Mouse (Mus musculus): ENCODE measurements around the gene Rdh16.
"Not testable (repeated sequence)": the region's sequence is repeated elsewhere in the genome, so short reads cannot be mapped to it uniquely, and the experiment has no call there.

Gene Rdh16

DNA sequence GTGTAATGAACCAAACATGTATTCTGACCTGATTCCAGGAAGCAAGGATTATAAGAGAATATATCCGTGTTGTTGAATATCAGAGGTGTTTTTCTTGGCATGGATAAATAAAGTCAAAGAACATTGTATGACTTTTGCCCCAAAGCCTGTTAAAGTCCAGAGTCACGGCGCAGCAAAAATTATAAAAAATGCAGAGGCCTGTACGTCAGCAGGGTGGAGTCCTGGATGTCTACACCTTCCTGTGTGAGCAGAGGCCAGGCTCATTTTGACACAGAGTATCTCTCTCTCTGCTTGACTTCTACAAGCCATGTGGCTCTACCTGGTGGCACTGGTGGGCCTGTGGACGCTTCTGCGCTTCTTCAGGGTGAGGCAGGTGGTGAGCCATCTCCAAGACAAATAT is at the start of gene Rdh16:
Gene Rdh16, plus strand, starts transcription at position 262 of the 400 bp plus-strand sequence.
- no peak for DNase-seq (ENCODE audit: low spot score in 2 of 2)

DNA sequence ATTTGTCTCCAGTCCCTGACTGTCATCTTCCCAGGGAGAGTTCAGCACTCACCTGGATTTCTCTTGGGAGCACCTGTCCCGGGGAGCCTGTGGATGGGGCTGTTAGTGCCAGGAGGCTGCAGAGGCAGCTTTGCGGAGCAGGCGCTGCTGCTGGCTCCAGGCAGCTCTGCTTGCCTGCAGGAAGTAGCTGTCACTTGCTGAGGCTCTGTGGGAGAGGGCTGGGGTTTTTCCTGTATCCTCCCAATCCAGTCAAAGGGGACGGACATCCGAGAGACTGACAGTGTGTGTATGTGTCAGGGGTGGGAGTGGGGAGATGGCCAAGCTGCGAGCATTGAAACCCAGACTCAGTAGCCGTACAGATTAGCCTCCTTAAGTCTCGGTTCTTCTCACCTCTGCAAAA is 49.4 kb upstream of the Rdh16 start, which contains the start of gene Gpr182:
Gene Gpr182, minus strand, starts transcription at position 185 of the 400 bp plus-strand sequence.
- DNase-seq (ENCODE audit: low spot score in 2 of 2): no peak

DNA sequence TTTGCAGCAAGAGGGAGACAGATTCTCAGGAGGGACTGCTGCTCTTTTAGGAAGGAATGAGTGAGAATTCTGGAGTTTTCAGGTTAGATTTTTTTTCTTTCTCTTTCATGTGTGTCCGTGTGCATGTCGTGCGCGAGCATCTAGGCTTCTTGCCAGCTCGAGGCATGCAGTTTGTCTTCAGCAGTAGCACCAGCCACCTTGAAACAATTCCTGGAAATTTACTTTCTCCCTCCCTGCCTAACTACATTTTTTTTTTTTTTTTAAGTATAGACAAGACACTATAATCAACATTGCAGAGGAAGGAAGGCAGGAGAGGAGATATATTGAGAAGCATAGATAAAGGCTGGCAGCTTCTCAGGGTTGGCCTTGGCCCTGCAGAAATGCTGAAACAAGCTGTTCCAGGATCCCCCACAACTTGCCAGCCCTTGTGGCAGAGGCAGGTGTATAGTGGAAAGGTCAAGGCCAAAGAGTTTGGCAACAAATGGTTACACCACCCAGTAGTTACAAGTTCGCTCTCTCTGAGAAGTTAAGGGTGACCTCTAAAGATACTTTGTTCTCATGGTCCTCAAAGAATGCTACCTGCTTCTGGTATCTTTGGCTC is 46.3 kb upstream of the Rdh16 start:
- no peak for DNase-seq (ENCODE audit: low spot score in 2 of 2)

DNA sequence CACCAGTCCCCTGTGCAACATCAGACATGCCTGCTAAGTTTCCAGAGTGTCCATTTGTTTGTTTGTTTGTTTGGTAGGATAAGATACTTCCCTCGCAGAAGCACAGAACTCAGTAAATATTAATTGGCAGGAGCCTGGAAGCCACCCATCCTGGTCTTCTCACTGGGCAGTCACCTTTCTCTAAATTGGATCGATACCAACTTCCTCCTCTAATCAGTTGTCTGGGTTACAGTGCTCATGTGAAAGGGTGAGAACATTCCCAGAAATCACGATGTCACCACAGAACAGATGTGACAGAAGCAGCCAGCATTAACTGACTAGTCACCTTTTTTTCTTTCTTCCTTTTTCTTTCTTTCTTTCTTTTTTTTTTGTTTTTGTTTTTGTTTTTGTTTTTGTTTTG is 45.7 kb upstream of the Rdh16 start:
- DNase-seq (ENCODE audit: low spot score in 2 of 2): no peak

DNA sequence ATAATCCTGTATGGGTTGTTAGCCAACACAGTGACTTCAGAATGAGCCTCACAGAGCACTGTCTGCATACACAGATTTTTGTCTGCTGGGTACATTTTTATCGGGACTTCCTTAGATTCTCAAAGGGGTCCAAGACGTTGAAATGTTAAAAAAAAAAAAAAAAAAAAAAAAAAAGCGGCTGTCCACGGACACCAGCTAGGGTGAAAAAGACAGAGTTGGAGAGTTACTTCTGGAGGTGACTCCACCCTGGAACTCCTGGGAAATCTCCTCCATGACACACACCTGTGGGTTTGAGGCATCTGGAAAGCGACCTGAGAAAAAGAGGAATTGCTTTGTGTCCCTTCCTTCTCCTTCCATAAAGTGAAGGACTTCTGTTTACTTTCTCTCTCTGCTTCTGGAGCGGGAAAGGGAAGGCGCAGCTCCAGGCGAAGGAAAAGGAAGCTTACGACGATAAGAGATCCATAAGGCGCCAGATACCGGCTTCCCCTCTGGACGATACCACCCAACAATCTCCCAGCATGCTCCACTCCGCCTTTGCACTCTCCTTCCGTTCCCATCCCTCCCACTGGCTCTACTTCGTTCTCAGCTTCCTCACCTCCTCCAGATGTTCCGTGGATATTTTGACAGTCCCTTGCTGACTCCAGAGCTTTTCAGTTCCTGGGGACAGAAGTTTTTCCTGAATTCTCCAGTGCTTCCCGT is 45.0 kb upstream of the Rdh16 start:
- DNase-seq (ENCODE audit: low spot score in 2 of 2): no peak

DNA sequence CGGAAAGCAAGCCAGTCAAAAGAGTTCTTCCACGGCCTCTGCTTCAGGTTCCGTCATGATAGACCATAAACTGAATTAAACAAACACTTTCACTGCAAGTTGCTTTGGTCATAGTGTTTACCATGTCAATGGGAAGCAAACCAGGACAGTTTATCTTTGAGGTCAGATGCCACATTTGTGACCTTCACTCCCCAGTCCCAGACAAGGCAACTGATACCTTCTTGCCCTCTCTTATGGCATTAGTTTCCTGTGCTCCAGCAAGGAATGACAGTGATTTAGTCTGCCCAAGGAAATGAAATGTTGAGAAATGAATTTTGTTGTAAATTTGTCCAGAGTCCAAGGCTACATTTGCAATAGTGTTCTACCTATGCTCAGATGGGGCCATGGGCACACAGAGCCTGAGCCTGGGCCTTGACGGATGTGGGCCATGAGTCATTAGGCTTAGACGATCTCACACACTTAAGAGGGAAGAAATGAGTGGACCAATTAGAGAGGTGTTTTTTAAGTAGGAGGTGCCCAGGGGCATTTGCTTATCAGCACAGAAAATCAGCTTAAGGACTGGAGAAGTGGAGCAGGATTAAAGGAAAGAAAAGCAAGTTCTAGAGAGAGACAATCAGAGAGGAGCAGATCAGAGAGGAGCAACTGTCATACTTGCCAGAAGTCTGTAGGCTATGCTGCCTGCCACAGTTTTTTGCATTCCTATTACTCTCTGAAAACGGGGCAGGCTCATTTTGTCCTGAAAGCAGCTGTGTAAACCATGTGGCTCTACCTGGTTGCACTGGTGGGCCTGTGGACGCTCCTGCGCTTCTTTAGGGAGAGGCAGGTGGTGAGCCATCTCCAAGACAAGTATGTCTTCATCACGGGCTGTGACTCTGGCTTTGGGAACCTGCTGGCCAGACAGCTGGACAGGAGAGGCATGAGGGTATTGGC is 41.5 kb upstream of the Rdh16 start, which contains the start of the genes Rdh1 and Rdh16f1:
Gene Rdh1, plus strand, starts transcription at position 541 of the 930 bp plus-strand sequence.
Gene Rdh16f1, plus strand, starts transcription at position 607 of the 930 bp plus-strand sequence.
- no peak for DNase-seq (ENCODE audit: low spot score in 2 of 2)

DNA sequence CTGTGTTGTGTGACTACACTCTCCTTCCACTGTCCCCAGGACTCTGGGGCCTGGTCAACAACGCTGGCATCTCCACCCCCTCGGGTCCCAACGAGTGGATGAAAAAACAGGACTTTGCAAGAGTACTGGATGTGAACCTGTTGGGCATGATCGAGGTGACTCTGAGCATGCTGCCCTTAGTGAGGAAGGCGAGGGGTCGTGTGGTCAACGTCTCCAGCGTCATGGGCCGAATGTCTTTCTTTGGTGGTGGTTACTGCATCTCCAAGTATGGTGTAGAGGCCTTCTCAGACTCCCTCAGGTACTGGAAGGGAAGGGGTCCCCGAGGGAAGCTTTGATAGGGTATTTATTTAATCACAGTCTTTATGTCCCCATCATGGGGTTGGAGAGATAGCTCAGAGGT is 38.0 kb upstream of the Rdh16 start:
- not testable (repeated sequence) for DNase-seq (ENCODE audit: low spot score in 2 of 2)

DNA sequence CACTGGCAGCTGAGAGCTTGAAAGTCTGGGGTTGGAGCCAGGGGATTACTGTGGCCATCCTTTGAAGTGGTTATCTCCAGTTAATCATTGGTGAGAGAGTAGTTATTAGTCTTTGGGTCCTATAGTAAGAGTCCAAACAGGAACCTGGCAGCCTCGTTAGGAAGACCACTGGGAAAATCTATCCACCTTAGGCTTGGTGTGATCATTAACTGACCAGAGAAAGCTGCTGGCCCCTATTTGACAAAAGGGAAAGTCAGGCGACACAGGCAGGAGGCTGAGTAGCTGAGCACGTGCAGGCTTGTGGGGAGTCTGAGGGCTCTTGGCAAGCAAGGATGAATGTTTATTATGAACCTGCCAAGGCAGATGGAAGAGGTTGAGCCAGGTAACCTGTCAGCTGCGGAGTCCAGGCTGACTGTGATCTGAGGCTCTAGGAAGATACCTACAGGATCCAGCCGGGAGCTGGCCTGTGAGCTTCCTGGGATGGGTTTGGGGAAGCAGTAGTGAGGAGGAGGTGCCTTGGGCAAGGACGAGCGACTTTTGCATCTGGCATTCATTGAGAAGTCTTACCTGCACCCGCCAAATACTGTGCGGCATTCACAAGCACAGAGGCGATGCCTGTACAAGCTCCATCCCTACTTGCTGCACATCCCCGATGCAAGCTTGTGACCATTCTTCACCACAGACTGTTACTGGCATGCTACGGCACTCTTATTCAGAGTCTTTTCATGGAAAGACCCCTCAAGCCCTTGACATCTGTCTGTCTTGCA is 36.9 kb upstream of the Rdh16 start:
- DNase-seq (ENCODE audit: low spot score in 2 of 2): no peak

DNA sequence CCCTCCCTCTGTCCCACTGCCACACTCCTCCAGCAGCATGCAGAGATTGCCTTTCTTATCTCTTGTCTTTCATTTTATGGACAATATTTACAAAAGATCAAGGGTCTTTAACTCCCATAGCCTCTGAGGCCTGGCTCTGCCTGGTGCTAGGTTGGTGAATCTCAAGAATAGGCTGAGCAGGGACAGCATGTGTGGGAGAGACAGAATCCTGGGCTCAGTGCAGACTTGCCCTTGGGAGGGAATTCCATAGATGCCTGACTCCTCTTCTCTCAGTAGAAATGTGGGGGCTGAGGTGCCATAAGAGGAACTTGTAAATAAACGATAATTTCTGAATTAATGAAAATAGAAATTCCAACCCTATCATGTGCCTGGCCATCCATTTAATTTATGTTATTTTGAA is 34.4 kb upstream of the Rdh16 start:
- no peak for DNase-seq (ENCODE audit: low spot score in 2 of 2)

DNA sequence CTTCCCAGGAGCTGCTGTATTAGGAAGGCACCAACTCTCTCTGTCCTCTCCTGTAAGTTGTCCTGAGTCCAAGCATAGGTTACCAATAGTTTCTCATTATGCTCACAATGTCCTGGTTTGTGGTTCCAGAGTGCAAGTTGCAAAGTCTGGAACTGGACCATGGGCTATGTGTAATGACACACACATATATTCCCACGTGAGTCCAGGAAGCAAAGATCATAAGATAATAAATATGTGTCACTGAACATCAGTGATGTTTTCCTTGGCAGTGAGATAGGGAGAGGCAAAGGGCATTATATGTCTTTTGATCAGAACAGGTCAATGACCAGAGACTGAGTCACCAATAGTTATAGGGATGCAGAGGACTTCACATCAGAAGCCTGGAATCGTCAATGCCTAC is 24.9 kb upstream of the Rdh16 start, which contains the start of gene Rdh9:
Gene Rdh9, plus strand, starts transcription at position 376 of the 400 bp plus-strand sequence.
- no peak for DNase-seq (ENCODE audit: low spot score in 2 of 2)

DNA sequence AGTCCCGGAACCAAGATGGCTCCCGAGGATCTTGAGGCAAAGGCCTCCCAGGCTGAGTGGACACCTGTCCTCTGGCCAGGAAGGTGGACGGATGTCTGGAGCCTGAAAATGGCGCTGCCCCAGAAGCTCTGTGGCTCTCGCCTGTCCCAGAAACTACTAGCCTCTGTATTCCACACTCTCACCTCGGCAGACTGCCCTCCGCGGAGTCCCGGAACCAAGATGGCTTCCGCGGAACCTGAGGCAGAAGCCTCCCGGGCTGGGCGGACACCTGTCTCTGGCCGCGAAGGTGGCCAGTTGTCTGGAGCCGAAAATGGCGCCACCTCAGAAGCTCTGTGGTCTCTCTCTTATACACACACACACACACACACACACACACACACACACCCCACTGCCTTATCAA is 18.6 kb upstream of the Rdh16 start:
- DNase-seq (ENCODE audit: low spot score in 2 of 2): not testable (repeated sequence)

DNA sequence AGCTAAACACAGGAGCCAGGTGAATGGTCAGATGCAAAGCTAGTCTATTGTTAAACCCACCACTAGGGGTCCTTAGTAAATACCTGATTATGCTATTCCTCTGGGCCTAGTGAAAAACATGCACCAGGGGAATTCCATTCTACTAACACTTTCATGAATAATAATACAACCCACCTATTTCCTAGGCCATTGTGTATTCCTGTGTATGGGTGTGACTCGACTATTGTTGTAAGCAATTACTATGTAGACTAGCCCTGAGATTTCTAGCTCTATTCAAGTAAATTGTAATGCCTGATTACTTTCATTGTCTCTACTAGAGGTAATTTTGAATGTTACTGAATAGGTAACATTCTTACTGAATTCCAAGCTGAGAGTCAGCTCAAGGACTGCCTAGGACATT is 15.5 kb upstream of the Rdh16 start:
- not testable (repeated sequence) for DNase-seq (ENCODE audit: low spot score in 2 of 2)

DNA sequence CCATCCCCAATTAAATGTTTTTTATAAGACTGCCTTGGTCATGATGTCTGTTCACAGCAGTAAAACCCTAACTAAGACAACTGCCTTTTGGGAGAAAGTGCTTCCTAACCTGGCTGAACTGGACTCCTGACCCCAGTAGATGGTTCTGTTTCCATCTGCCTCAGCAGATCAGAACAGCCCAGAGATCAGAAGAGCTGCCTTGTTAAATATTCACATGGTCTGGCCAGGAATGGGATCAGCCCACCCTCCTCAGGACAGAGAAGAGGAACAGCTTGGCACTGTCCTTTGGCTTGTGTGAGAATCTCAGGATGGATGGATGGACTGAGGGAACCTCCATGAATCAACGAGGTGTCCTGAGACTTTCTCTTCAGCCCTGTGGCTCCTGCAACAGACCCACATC is 1.7 kb upstream of the Rdh16 start:
- DNase-seq (ENCODE audit: low spot score in 2 of 2): no peak

DNA sequence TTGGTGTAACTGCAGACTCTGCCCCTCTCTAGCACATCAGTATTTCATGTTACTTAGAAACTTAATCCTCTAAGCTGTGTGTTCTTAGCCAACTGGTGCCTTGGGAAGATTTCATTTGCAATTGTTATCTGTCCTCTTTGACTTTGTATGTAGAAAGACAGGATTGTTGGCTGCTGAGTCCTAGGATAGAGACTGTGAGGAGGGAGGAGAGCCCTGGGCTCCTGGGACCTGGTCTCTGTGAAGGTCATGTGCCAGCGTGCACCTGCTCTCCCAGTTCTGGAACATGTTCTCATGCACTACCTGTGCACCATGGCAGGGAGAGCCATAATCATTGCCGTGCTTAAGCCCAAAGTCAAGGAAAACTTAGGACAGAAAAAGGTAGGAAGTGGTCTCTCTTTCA is 660 bp downstream of the Rdh16 start:
- DNase-seq (ENCODE audit: low spot score in 2 of 2): no peak

DNA sequence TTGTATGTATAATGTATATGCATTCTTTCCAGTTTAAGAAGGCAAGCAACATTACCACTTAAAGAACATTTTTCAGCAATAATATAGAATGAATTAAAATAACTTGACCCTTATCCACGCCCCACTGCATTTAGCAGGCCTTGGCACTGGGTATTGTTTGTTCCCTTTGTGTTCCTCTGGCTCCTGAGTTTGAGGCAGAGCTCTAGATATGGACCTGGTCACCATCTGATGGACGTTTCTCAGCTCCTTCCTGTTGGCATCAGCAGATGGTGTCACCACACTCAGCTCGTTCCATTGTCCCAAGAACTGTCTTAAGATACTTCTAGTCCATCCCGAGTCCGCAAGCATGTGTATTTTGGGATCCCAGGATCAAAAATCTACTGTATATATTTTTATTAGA is 1.3 kb downstream of the Rdh16 start:
- no peak for DNase-seq (ENCODE audit: low spot score in 2 of 2)

DNA sequence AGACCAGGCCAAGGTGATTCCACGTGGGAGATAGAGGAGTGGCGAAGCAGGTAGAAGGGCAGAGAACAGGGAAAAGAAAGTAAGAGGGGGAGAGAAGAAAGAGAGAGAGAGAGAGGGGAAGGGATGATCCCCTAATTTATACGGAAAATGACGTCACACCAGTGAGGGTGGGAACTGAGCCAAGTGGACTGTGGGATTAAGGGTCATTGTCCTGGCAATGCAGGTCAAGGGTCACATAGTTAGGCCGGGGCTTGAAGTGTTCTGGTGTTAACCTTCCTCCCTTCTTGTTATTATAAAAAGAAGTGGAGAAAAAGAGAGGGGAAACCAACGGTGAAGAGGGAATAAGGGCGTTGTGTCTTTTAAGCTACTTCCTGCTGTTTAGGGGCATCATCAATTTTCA is 3.5 kb downstream of the Rdh16 start:
- DNase-seq (ENCODE audit: low spot score in 2 of 2): no peak

DNA sequence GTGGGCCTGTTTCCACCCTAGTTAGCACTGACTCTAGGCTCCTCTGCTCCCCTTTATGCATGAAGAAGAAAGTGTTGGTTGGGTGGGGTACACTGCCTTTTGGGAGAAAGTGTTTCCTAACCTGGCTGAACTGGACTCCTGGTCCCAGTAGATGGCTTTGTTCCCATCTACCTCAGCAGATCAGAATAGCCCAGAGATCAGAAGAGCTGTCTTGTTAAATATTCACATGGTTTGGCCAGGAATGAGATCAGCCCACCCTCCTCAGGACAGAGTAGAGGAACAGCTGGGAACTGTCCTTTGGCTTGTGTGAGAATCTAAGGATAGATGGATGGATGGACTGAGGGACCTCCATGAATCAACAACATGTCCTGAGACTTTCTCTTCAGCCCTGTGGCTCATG is 14.9 kb downstream of the Rdh16 start:
- no peak for DNase-seq (ENCODE audit: low spot score in 2 of 2)

DNA sequence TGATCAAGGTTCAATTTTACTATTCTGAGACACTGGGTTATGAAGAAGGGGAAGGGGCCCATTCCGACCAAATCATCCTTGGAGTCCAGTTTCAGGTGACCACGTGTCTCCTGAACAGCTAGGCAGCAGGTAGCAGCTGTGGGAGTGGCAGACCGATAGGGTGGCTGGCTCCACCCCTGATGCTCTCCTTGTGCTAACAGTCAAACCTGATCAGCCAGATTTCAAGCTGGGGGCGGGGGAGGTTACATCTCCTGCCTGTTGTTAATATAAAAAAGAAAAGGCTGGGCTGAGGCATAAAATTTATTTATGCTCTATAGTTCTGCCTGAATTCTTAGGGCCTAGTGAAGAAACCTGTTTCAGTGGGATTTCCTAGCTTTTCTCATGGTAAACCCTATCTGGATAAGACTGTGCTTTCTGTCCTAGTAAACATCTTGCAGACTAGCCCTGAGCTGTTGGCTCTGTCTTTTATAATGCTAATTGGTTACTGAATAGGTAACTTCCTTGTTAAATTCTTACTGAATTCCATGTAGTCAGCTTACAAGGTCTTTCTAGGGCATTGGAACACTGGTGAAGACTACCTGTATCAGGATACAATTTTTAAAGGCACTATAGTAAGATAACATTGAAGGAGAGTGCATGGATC is 16.4 kb downstream of the Rdh16 start:
- not testable (repeated sequence) for DNase-seq (ENCODE audit: low spot score in 2 of 2)

DNA sequence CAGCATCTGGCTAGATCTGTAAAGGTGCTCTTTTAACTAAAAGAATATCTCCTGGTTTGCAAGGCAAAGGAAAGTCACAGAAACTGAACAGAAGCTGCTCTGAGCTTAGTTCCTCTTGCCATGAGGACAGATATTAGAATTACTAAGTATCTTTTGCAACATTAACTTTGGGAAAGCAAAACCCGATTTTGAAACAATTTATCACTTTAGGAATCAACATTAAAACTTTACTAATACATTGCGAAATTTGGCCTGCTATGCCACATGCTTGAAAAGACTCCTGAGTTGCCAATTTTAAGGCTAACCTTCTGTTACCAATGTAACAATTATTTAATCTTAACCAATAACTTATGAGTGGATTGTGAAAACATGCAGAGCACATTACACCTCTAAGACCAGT is 20.9 kb downstream of the Rdh16 start:
- not testable (repeated sequence) for DNase-seq (ENCODE audit: low spot score in 2 of 2)

DNA sequence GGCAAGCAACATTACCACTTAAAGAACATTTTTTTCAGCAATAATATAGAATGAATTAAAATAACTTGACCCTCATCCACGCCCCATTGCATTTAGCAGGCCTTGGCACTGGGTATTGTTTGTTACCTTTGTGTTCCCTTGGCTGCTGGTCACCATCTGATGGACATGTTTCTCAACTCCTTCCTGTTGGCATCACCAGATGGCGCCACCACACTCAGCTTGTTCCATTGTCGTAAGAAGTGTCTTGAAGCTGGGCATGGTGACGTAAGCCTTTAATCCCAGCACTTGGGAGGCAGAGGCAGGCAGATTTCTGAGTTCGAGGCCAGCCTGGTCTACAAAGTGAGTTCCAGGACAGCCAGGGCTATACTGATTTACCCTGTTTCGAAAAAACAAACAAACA is 24.4 kb downstream of the Rdh16 start:
- peak in 1 of 2 experiments; percentile 1 for DNase-seq (ENCODE audit: low spot score in 2 of 2)

DNA sequence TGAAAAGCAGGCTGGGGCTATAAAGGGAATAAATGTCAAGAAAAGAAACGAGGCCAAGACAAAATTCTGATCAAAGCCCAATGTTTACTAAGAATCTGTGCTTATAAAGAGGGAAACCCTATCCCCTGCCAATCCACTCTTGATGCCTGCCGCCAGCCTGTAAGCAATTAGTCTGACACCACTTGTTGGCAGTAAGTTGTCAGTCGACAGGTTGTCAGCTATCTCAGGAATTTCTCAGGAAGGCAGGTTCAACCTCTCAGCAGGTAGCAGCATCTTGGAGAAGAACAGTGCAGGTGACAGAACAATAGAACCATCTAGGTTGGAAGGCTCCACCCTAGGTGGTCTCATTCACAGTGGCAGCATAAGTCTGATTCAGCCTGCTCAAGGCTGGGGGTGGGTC is 28.2 kb downstream of the Rdh16 start:
- no peak for DNase-seq (ENCODE audit: low spot score in 2 of 2)
